Mouse (Mus musculus): Measurements from ENCODE around the gene Stk36.

The Stk36 gene

DNA sequence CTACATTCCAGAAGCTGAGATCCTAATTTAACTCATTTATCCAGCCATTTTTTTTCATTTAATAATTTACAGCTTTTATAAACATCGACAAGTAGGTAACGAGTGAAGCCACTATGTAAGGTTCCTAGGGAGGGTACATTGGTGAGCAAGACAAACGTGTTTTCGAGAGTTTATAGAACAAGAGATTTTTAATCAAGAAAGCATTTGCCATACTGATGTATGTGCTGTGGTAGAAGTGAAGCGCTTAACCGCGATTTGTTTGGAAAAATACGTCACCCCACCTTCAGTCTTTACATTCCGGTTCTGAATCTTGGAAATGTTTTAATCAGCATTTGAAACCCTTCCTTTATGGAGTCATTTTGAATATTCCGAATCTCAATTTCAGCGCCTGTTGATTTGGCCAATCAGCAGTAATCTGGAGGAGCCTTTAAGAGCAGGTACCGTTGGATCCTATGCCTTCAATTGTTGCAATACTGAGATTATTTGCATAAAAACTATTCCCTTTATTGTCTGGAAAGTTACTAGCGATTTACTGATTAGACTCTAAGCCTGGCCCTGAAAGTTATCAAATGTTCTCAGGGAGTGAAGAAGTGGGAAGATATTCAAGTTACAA lies 61.1 kb downstream of the Stk36 start:
- ATAC-seq (ENCODE audit: insufficient number of reproducible peaks, low FRiP score, low TSS enrichment): no peak

DNA sequence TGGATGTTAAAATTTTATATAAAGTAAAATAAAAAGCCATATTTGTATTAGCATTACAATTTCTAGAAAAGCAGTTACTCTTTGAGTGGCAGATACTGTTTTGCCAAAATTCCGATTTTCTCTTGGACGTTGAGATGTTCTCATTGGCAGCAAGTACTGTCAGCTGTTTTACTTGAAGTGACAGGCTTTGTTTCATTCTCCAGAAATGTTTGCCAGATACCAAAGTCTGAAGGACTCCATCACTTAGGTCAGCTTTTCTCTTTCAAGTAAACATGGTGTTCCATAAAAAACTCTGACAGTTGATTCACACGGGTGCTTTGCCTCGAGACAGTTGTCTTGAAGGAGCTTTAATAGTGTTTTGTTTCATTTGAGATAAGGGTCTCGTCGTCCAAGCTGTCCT lies 63.9 kb downstream of the Stk36 start:
- no peak for ATAC-seq (ENCODE audit: insufficient number of reproducible peaks, low FRiP score, low TSS enrichment)

DNA sequence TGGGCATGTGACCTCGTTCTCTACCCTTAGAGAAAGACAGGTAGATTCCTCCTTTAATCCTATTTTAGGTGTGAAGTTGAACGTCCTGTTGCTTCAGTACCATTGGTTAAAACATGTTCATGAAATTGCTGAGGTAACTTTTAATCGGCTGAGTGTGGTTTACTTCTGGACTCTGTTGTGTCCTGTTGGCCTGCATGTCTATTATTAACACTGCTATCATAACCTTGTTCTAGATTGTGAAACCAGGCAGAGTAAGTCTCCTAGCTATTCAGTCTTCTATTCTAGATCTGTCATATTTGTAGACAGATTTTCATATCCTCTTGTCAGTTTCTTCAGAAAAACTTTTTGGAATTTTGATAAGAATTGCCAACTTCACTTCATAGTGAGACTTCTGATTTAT lies 67.1 kb downstream of the Stk36 start:
- no peak for ATAC-seq (ENCODE audit: insufficient number of reproducible peaks, low FRiP score, low TSS enrichment)

DNA sequence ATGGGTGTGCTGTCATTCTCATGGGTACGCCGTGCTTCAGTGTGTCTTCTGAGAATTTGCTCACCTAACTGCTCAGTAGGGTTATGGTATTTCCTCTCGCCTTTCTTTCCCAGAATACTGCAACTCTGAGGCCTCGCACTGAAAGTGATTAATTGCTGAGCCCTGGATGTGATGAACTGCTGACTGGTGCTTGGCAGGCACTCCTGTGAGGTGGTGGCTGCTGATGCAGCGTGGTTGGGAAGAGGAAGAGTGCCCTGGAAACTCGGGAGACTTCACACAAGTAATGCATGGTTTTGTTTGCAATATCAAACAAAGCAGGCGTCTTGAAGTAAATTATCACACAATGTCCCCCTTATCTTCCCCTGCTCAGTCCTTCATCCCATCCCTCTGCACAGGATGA lies 71.5 kb downstream of the Stk36 start:
- no peak for ATAC-seq (ENCODE audit: insufficient number of reproducible peaks, low FRiP score, low TSS enrichment)

DNA sequence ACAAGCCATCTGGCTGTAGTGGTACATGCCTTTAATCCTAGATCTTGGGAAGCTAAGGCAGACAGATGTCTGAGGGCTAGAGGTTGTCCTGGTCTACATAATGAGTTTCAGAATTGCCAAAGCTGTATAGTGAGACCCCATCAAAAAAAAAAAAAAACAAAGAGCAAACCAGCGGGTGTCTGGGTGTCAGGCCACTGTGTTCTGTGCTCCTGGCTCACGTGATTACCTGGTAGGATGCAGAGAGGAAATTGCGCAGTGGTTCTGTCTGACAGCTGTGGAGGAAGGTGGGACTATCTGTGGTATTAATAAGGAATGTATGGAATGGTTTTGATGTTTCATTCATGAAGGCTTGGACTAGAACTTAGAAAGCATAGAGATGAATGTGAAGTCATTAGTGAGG lies 75.6 kb downstream of the Stk36 start:
- ATAC-seq (ENCODE audit: insufficient number of reproducible peaks, low FRiP score, low TSS enrichment): no peak

DNA sequence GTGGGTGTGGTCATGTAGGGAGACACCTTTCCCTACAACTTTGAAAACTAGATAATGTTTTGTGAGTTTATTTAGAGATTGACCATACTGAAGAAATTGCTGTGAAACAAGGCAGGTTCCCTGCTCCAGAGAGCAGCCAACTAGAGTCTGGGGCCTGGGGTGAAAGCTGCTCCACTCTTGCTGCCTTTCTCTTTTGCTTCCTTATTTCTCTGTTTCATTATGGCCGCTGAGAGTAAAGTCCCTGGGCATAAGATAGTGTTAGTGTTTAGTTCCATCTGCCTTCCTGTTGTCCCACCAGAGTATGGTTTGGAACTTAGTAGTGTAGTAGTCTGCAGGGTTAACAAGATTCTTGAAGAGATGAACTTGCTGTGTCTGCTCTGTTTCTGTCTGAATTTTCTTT lies 76.6 kb downstream of the Stk36 start:
- ATAC-seq (ENCODE audit: insufficient number of reproducible peaks, low FRiP score, low TSS enrichment): no peak

All from cerebellum, adult (tissue).